8 mouse cellular contexts compared by ENCODE assay signal in genomic region chr8:85076993-85077392, GRCm38 (mm10). TPM values are rescaled to one million over a fixed set of nuclear protein-coding genes. Genes with fewer than 3 reads are reported as not detected.
DNase-seq lines count a peak whose midpoint lies in the region; ATAC-seq and TF ChIP-seq lines count a peak whose summit lies in the region.

No protein-coding gene starts in this region.

- TF ChIP-seq CTCF in kidney, postnatal 0 days (IDR thresholded peaks at IDR 0.05; ENCODE audit: low read depth) = peak; percentile 99

- no peak overlapping the region for H3K9ac ChIP-seq in kidney, postnatal 0 days (ENCODE audit: low read depth, low read length)
- H3K9ac ChIP-seq in liver, embryonic 13.5 days = no peak overlapping the region; the same call in 1 of the 2 replicates

- H3K4me2 ChIP-seq in kidney, postnatal 0 days (ENCODE audit: low read length) = no peak overlapping the region
- H3K4me2 ChIP-seq in liver, embryonic 13.5 days = no peak overlapping the region; the same call in 1 of the 2 replicates

- H3K27me3 ChIP-seq in kidney, postnatal 0 days (ENCODE audit: insufficient read depth, low read length) = no peaks in the 10 kb centered on the region
- no peaks in the 10 kb centered on the region for H3K27me3 ChIP-seq in liver, embryonic 13.5 days

- H3K27ac ChIP-seq in kidney, postnatal 0 days = no peak overlapping the region
- H3K27ac ChIP-seq in liver, embryonic 13.5 days = peak overlapping the region; percentile 81; the same call in 1 of the 2 replicates

- no peaks in the 10 kb centered on the region for H3K9me3 ChIP-seq in kidney, postnatal 0 days (replicated peaks; ENCODE audit: low read length)
- no peaks in the 10 kb centered on the region for H3K9me3 ChIP-seq in liver, embryonic 13.5 days (replicated peaks)

- H3K4me1 ChIP-seq in kidney, postnatal 0 days (replicated peaks; ENCODE audit: insufficient read depth, low read length) = no peaks in the 10 kb centered on the region; the same call in 1 of the 2 replicates
- H3K4me1 ChIP-seq in liver, embryonic 13.5 days (replicated peaks) = peaks cover 77% of the 10 kb centered on the region

- peak; percentile 82 for DNase-seq in B cell, adult 2 months
- peak; percentile 93 for DNase-seq in NIH3T3 (ENCODE audit: low read depth)
- DNase-seq in cerebellum, postnatal 14 days = peak; percentile 87
- DNase-seq in gastrocnemius, adult 8-10 months (ENCODE audit: low spot score in 2 of 2) = peak; percentile 48 to 52
- DNase-seq in kidney, postnatal 0 days (ENCODE audit: low spot score) = peak; percentile 93
- peak; percentile 73 for DNase-seq in liver, embryonic 13.5 days
- DNase-seq in thymus, adult 18-20 months = peak; percentile 47 to 58

- H3K36me3 ChIP-seq in kidney, postnatal 0 days (ENCODE audit: insufficient read depth, low read length) = peaks cover 25% of the 10 kb centered on the region
- H3K36me3 ChIP-seq in liver, embryonic 13.5 days = peaks cover 57% of the 10 kb centered on the region

- H3K4me3 ChIP-seq in kidney, postnatal 0 days (replicated peaks; ENCODE audit: low read depth, low read length) = no peak overlapping the region
- H3K4me3 ChIP-seq in liver, embryonic 13.5 days (replicated peaks) = no peak overlapping the region

- ATAC-seq in kidney, postnatal 0 days (replicated peaks; ENCODE audit: low FRiP score, low read depth) = no peak
- ATAC-seq in liver, embryonic 13.5 days (ENCODE audit: low read depth) = peak; percentile 42; the same call in 1 of the 2 replicates
- peak; percentile 77 for ATAC-seq in neutrophil, adult 5-6 weeks (ENCODE audit: extremely low read depth, insufficient number of reproducible peaks, low FRiP score, poor library complexity, severe bottlenecking)

- WGBS in kidney, postnatal 0 days = 3% methylated on average over 2 of the region's 2 CpGs
- WGBS in liver, embryonic 13.5 days (ENCODE audit: insufficient replicate concordance) = 0% methylated on average over 2 of the region's 2 CpGs

RNA-seq across cellular contexts. Expression of gene Wdr83os, which starts 3.5 kb away (rescaled TPM):
- total RNA-seq in gastrocnemius, adult 8-10 months (2022) = 10 to 100 TPM; 40.7 to 49.9 (median 46.3) TPM
- 152 and 156 TPM in 2 replicates for polyA plus RNA-seq in kidney, postnatal 0 days (2015; fragmentation: Nextera tagmentation; extraction: Ambion mirVana)
- polyA plus RNA-seq in liver, embryonic 13.5 days (2015; fragmentation: Nextera tagmentation; extraction: Ambion mirVana) = 69.1 and 70.5 TPM in 2 replicates
- total RNA-seq in neutrophil, adult 5-6 weeks (2017) = 22.0 and 23.6 TPM in 2 replicates

RNA-seq across cellular contexts. Expression of gene Wdr83, which starts 4.1 kb away (rescaled TPM):
- total RNA-seq in gastrocnemius, adult 8-10 months (2022) = 10 to 100 TPM; 15.4 to 20.4 (median 16.0) TPM
- 33.8 and 36.7 TPM in 2 replicates for polyA plus RNA-seq in kidney, postnatal 0 days (2015; fragmentation: Nextera tagmentation; extraction: Ambion mirVana)
- polyA plus RNA-seq in liver, embryonic 13.5 days (2015; fragmentation: Nextera tagmentation; extraction: Ambion mirVana) = 26.5 and 28.1 TPM in 2 replicates
- total RNA-seq in neutrophil, adult 5-6 weeks (2017) = 15.8 and 17.6 TPM in 2 replicates

RNA-seq across cellular contexts. Expression of gene Dhps, which starts 5.4 kb away (rescaled TPM):
- 10 to 100 TPM; 34.1 to 38.9 (median 36.0) TPM for total RNA-seq in gastrocnemius, adult 8-10 months (2022)
- polyA plus RNA-seq in kidney, postnatal 0 days (2015; fragmentation: Nextera tagmentation; extraction: Ambion mirVana) = 55.7 and 59.7 TPM in 2 replicates
- 41.2 and 42.9 TPM in 2 replicates for polyA plus RNA-seq in liver, embryonic 13.5 days (2015; fragmentation: Nextera tagmentation; extraction: Ambion mirVana)
- 41.9 and 48.2 TPM in 2 replicates for total RNA-seq in neutrophil, adult 5-6 weeks (2017)

RNA-seq across cellular contexts. Expression of gene Man2b1, which starts 6.1 kb away (rescaled TPM):
- 1 to 10 TPM; 6.4 to 9.8 (median 8.1) TPM for total RNA-seq in gastrocnemius, adult 8-10 months (2022)
- 40.1 and 42.3 TPM in 2 replicates for polyA plus RNA-seq in kidney, postnatal 0 days (2015; fragmentation: Nextera tagmentation; extraction: Ambion mirVana)
- 20.0 and 24.1 TPM in 2 replicates for polyA plus RNA-seq in liver, embryonic 13.5 days (2015; fragmentation: Nextera tagmentation; extraction: Ambion mirVana)
- 192 and 197 TPM in 2 replicates for total RNA-seq in neutrophil, adult 5-6 weeks (2017)

RNA-seq across cellular contexts. Expression of gene Gm5741, which starts 9.2 kb away (rescaled TPM):
- total RNA-seq in gastrocnemius, adult 8-10 months (2022) = not detected
- polyA plus RNA-seq in kidney, postnatal 0 days (2015; fragmentation: Nextera tagmentation; extraction: Ambion mirVana) = not detected in 2 replicates
- polyA plus RNA-seq in liver, embryonic 13.5 days (2015; fragmentation: Nextera tagmentation; extraction: Ambion mirVana) = not detected in 2 replicates
- total RNA-seq in neutrophil, adult 5-6 weeks (2017) = not detected in 2 replicates
